Mouse (Mus musculus): ENCODE measurements around the gene Cntrob. TPM values are rescaled to one million over a fixed set of nuclear protein-coding genes. Genes with fewer than 3 reads are reported as not detected.
A peak's percentile ranks its signal among the peaks of the same experiment; 100 is the strongest.

The Cntrob gene
- total RNA-seq (2012; rRNA removed) (16.5 and 17.8 TPM in 2 replicates), polyA plus RNA-seq (2012; ENCODE audit: insufficient read depth in 1 of 2, insufficient read length in 2 of 2, low read depth in 1 of 2, low replicate concordance in 2 of 2, missing spikeins in 1 of 2) (10 to 100 TPM in 1 of 2 experiments, not detected in 1; 38.3 TPM)

DNA sequence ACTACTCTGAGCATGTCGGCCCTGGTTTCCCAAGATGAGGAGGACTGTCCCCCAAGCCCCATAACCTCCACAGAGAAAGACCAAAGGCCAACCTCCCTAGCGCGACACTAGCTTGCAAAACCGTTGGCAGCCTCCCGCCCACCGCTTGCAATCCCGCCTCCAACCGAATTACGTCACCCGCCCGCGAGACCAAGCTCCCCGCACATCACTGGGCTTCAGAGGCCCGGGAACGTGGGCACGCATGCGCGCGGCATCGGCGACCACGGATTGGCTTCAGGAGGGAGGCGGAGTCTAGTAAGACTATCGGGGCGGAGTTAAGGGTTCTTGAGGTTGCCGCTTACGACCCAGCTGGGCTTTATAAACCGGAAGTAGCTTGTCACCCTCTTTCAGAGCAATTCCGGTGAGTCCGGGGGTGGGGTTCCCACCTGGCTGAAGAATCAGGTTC is at the start of gene Cntrob, which contains the start of gene Trappc1:
Cntrob (minus strand) TSS at position 109 of the 445 bp plus-strand sequence.
Trappc1 (plus strand) TSS at position 314 of the 445 bp plus-strand sequence.
- Histone ChIP-seq H3K79me2 (ENCODE audit: control insufficient read depth, insufficient read depth, low read length, poor library complexity) (peaks cover 16% of the 10 kb centered on the region), H3K4me3 (ENCODE audit: control insufficient read depth in 1 of 2, insufficient read depth in 1 of 2, low read depth in 2 of 2, low read length in 2 of 2) (peak within 1 kb of the TSS; percentile 80 to 82), H3K36me3 (ENCODE audit: control insufficient read depth in 1 of 2, insufficient read depth in 2 of 2, low read length in 2 of 2) (peaks cover under 1 to 33% of the 10 kb centered on the region in 2 experiments; a peak in 3 of 4 replicates), H3K9me3 (replicated peaks; ENCODE audit: insufficient read depth, low read length) (no peaks in the 10 kb centered on the region), H3K27me3 (ENCODE audit: control insufficient read depth in 1 of 2, insufficient read depth in 2 of 2, low read length in 2 of 2) (no peaks in the 10 kb centered on the region), H3K4me1 (ENCODE audit: control insufficient read depth in 1 of 2, insufficient read depth in 2 of 2, low read length in 2 of 2) (peaks cover 16 to 42% of the 10 kb centered on the region in 2 experiments), H3K27ac (ENCODE audit: control insufficient read depth, low read depth, low read length) (peak within 1 kb of the TSS; percentile 80), H3K9ac (ENCODE audit: control insufficient read depth, low read depth, low read length, poor library complexity, severe bottlenecking) (peak within 1 kb of the TSS; percentile 90)
- DNase-seq (ENCODE audit: low read depth, low spot score), result peak; percentile 100
- TF ChIP-seq CTCF (IDR thresholded peaks at IDR 0.05 in 2 of 3, conservative IDR thresholded peaks at IDR 0.05 in 1 of 3; ENCODE audit: control insufficient read depth in 1 of 3, insufficient read depth in 1 of 3, low read depth in 2 of 3, low read length in 3 of 3, poor library complexity in 1 of 3, severe bottlenecking in 1 of 3) (no peak), MAX (IDR thresholded peaks at IDR 0.05; ENCODE audit: low read length) (no peak), UBTF (IDR thresholded peaks at IDR 0.05; ENCODE audit: borderline replicate concordance, insufficient read depth, low read depth, low read length) (no peak), POLR2AphosphoS5 (IDR thresholded peaks at IDR 0.05; ENCODE audit: borderline replicate concordance, low read depth, low read length) (peak; percentile 68; the same call in 1 of the 2 replicates), RAD21 (IDR thresholded peaks at IDR 0.05; ENCODE audit: low read depth, low read length) (no peak), POLR2AphosphoS2 (IDR thresholded peaks at IDR 0.05; ENCODE audit: low read length) (peak; percentile 98), MAZ (IDR thresholded peaks at IDR 0.05; ENCODE audit: low read depth, low read length) (no peak; the same call in 1 of the 2 replicates), ZNF384 (IDR thresholded peaks at IDR 0.05; ENCODE audit: low read depth, low read length) (no peak), E2F4 (IDR thresholded peaks at IDR 0.05; ENCODE audit: borderline replicate concordance, low read depth, low read length) (peak; percentile 83; the same call in 1 of the 2 replicates), TCF12 (IDR thresholded peaks at IDR 0.05; ENCODE audit: low read depth, low read length) (peak; percentile 42; the same call in 1 of the 2 replicates), EP300 (IDR thresholded peaks at IDR 0.05; ENCODE audit: low read depth in 1 of 2, low read length in 2 of 2) (peak in 1 of 2 experiments; percentile 50; a peak in 1 of 4 replicates), CHD2 (IDR thresholded peaks at IDR 0.05; ENCODE audit: low read length) (peak; percentile 84), SIN3A (IDR thresholded peaks at IDR 0.05; ENCODE audit: low read length) (peak; percentile 89; the same call in 1 of the 2 replicates), ETS1 (IDR thresholded peaks at IDR 0.05; ENCODE audit: low read depth, low read length) (peak; percentile 77), NRF1 (IDR thresholded peaks at IDR 0.05; ENCODE audit: insufficient read depth, low read depth, low read length, poor library complexity, severe bottlenecking) (peak; percentile 100; the same call in 1 of the 2 replicates), POLR2A (IDR thresholded peaks at IDR 0.05; ENCODE audit: control insufficient read depth in 1 of 2, insufficient read depth in 1 of 2, low read depth in 1 of 2, low read length in 2 of 2, poor library complexity in 1 of 2) (peak; percentile 86 to 99), ZC3H11A (IDR thresholded peaks at IDR 0.05; ENCODE audit: low read depth, low read length) (no peak), BHLHE40 (IDR thresholded peaks at IDR 0.05; ENCODE audit: borderline replicate concordance, low read depth, low read length) (no peak), ZKSCAN1 (IDR thresholded peaks at IDR 0.05; ENCODE audit: low read depth, low read length) (no peak), MAFK (IDR thresholded peaks at IDR 0.05; ENCODE audit: borderline replicate concordance, low read depth, low read length) (no peak), HCFC1 (IDR thresholded peaks at IDR 0.05; ENCODE audit: low read depth, low read length) (peak; percentile 87), MXI1 (IDR thresholded peaks at IDR 0.05; ENCODE audit: low read depth, low read length) (peak; percentile 54; the same call in 1 of the 2 replicates), USF1 (IDR thresholded peaks at IDR 0.05; ENCODE audit: low read depth, low read length) (0 out of 2 replicates have a peak, but pooled peaks have one; percentile 13), SMC3 (IDR thresholded peaks at IDR 0.05; ENCODE audit: low read depth, low read length) (no peak), CHD1 (IDR thresholded peaks at IDR 0.05; ENCODE audit: low read depth, low read length) (no peak), MYC (IDR thresholded peaks at IDR 0.05; ENCODE audit: low read depth, low read length) (no peak), USF2 (IDR thresholded peaks at IDR 0.05; ENCODE audit: borderline replicate concordance in 1 of 2, insufficient read depth in 1 of 2, low read depth in 1 of 2, low read length in 2 of 2) (no peak), KAT2A (conservative IDR thresholded peaks at IDR 0.05; ENCODE audit: low read depth, low read length) (peak; percentile 63; the same call in 1 of the 2 replicates), JUND (IDR thresholded peaks at IDR 0.05; ENCODE audit: low read depth, low read length) (no peak), TAL1 (IDR thresholded peaks at IDR 0.05; ENCODE audit: low read length) (no peak), TBP (IDR thresholded peaks at IDR 0.05; ENCODE audit: low read depth, low read length) (peak; percentile 86), ZMIZ1 (IDR thresholded peaks at IDR 0.05; ENCODE audit: low read depth, low read length) (peak; percentile 98), MYB (IDR thresholded peaks at IDR 0.05; ENCODE audit: low read depth, low read length) (peak; percentile 87), RCOR1 (IDR thresholded peaks at IDR 0.05; ENCODE audit: low read depth, low read length) (no peak), GABPA (IDR thresholded peaks at IDR 0.05; ENCODE audit: low read depth, low read length) (no peak), MEF2A (IDR thresholded peaks at IDR 0.05; ENCODE audit: extremely low read depth, insufficient replicate concordance, low read depth, low read length, poor library complexity, severe bottlenecking) (no peak)

Data from MEL (cell line).